Mouse (Mus musculus) forebrain, embryonic 13.5 days (tissue): ENCODE data around the gene Ap3b1. TPM values are rescaled to one million over a fixed set of nuclear protein-coding genes. Genes with fewer than 3 reads are reported as not detected.
A peak's percentile ranks its signal among the peaks of the same experiment; 100 is the strongest.

ENCODE experiments used
- ATAC-seq: fragments of 200-750 bp; cut with Nextera tagmentation; 2 replicates; pipeline ENCODE4 v1.8.0; 2017
- H3K27ac ChIP-seq: fragments of 300-500 bp; sonication (generic); 2 replicates; pipeline ENCODE4 v1.5.1; 2015; ENCODE audit warnings: inconsistent platforms, mild to moderate bottlenecking, moderate library complexity
- H3K27me3 ChIP-seq: fragments of 300-500 bp; sonication (generic); 2 replicates; pipeline ENCODE4 v1.6.1; 2015; ENCODE audit warnings: mild to moderate bottlenecking, inconsistent platforms
- H3K36me3 ChIP-seq: fragments of 300-500 bp; sonication (generic); 2 replicates; pipeline ENCODE4 v1.6.1; 2015; ENCODE audit warnings: mild to moderate bottlenecking, inconsistent platforms; ENCODE audit not compliant: poor library complexity, severe bottlenecking
- H3K4me1 ChIP-seq: fragments of 300-500 bp; sonication (generic); 2 replicates; pipeline ENCODE4 v1.6.1; 2015; ENCODE audit warnings: inconsistent platforms
- H3K4me2 ChIP-seq: fragments of 300-500 bp; sonication (generic); 2 replicates; pipeline ENCODE4 v1.6.1; 2015; ENCODE audit warnings: inconsistent platforms, mild to moderate bottlenecking, moderate library complexity
- H3K4me3 ChIP-seq: fragments of 300-500 bp; sonication (generic); 2 replicates; pipeline ENCODE4 v1.5.1; 2015; ENCODE audit warnings: mild to moderate bottlenecking, inconsistent platforms
- H3K9ac ChIP-seq: fragments of 300-500 bp; sonication (generic); 2 replicates; pipeline ENCODE4 v1.6.1; 2015; ENCODE audit warnings: mild to moderate bottlenecking, inconsistent platforms
- H3K9me3 ChIP-seq: fragments of 300-500 bp; sonication (generic); replicated peaks from 2 replicates; pipeline ENCODE4 v1.6.1; 2016; ENCODE audit warnings: inconsistent platforms
- WGBS: fragments of 180-500 bp; shearing (Covaris S2); methylation state at CpG from one replicate; pipeline ENCODE4 v1.1.7; 2015; 5-methylcytosine and 5-hydroxymethylcytosine counted together
- polyA plus RNA-seq: library from polyadenylated mRNA; unstranded; fragments of >200 nt; fragmentation: Nextera tagmentation; extraction: Ambion mirVana; gene quantifications from 2 replicates; pipeline ENCODE4 v1.2.1, GENCODE M21; 2015

The Ap3b1 gene
- polyA plus RNA-seq, 1 experiment from 2014 or later: 29.9 TPM

- H3K9ac ChIP-seq: no peak overlapping the region
- H3K36me3 ChIP-seq: no peaks in the 10 kb centered on the region
- no peak for ATAC-seq
- no peak overlapping the region for H3K4me3 ChIP-seq
- peaks cover 51% of the 10 kb centered on the region for H3K4me1 ChIP-seq
- H3K9me3 ChIP-seq: no peaks in the 10 kb centered on the region
- H3K4me2 ChIP-seq: no peak overlapping the region
- H3K27ac ChIP-seq: no peak overlapping the region
- peaks cover 38% of the 10 kb centered on the region for H3K27me3 ChIP-seq
- WGBS: 88% methylated on average over 7 of the region's 7 CpGs
These were observed 215.1 kb downstream of the Ap3b1 start for GRCm38 (mm10) chr13:94573833-94574232.

GRCm38 (mm10) chr13:94575607-94576398, 217.0 kb downstream of the Ap3b1 start:
- H3K4me1 ChIP-seq: peaks cover 44% of the 10 kb centered on the region
- H3K27ac ChIP-seq: peak overlapping the region; percentile 81
- H3K9ac ChIP-seq: 0 out of 2 replicates have a peak overlapping the region, but pooled peaks have one; percentile 21
- H3K36me3 ChIP-seq: no peaks in the 10 kb centered on the region
- H3K4me3 ChIP-seq: no peak overlapping the region
- no peaks in the 10 kb centered on the region for H3K9me3 ChIP-seq
- WGBS: under 1% methylated on average over 17 of the region's 17 CpGs
- H3K27me3 ChIP-seq: peaks cover 44% of the 10 kb centered on the region
- H3K4me2 ChIP-seq: peak overlapping the region; percentile 49
- ATAC-seq: peak; percentile 93

DNA sequence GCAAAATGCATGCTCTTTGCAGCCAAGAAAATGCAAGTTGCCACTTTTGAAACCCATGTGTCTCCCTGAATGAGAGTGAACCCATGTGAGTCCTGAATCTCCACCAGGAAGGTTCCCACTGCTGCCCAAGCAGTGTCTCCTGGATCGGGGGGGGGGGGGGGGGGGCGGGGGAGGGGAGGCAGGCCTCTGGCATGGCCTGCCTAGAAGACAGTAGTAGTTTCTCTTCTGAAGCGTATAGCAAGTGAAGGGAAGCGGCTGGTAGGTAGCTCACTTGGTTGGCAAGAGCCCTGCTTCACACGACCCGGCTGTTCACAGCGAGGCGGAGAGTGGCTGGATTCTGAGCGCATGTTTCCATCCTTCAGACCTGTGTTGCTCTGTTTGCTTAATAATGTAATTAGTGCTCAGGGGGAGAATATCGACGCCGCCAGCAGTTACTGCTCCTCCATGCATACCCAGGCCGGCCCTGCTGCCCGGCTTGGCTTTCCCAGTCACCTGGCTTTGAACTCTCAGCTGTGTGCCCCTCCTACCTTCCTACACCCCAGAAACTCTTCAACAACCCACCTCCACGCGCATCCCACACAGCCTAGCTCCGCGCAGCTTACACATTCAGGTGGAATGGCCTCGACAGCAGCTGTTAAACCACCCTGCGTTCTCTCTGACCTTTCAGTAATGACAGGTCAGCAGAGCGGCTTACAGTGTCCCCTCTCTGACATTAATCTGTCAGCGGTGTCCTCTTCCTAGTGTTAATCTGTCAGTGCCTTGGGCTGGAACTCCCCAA, 217.8 kb downstream of the Ap3b1 start:
- Histone ChIP-seq H3K4me3 (no peak overlapping the region), H3K36me3 (no peaks in the 10 kb centered on the region), H3K9ac (no peak overlapping the region), H3K4me1 (peaks cover 44% of the 10 kb centered on the region), H3K4me2 (peak overlapping the region; percentile 49), H3K9me3 (no peaks in the 10 kb centered on the region), H3K27me3 (peaks cover 44% of the 10 kb centered on the region), H3K27ac (peak overlapping the region; percentile 81)
- 12% methylated on average over 21 of the region's 22 CpGs for WGBS
- ATAC-seq: peak; percentile 41

DNA sequence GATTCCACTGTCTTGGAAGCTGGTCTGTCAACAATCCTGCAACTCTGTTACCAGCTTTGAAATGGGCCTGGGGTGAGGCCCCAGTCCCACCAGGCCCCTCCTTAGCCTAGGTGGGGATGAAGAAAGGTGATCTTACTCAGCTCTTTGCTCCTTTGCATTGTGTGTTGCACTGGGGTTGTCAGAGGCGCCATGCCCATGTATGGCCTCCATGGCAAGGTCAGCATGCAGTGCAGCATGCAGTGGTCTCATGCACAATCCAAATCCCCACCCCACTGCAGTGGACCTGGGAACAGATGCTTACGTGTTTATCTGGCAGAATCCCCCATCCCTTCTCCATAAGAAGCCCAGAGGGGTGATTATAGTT, 218.4 kb downstream of the Ap3b1 start:
- Histone ChIP-seq H3K4me1 (peaks cover 44% of the 10 kb centered on the region), H3K4me2 (peak overlapping the region; percentile 49; the same call in 1 of the 2 replicates), H3K36me3 (no peaks in the 10 kb centered on the region), H3K27ac (peak overlapping the region; percentile 81), H3K9ac (no peak overlapping the region), H3K9me3 (no peaks in the 10 kb centered on the region), H3K4me3 (no peak overlapping the region), H3K27me3 (peaks cover 44% of the 10 kb centered on the region)
- no peak for ATAC-seq
- 61% methylated on average over 2 of the region's 2 CpGs for WGBS

DNA sequence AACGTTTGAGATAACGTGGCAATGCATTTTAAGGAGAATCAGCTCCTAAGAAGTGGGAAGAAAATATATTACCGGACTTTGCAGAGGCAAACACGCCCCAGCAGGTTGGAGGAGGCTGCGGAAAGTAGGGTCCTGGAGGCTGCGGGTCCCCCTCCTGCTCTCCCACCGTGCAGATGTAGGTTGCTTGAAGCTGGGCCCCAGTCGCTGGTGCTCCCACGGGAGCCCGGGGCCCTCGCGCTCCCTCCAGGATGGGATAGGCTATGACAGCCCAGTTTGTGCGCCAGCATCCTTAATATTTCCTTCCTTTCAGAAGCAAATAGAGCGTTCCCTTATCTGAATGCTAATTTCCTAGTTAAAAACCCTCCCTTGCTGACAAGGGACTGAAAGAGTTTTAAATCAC, 236.5 kb downstream of the Ap3b1 start:
- peaks cover 94% of the 10 kb centered on the region for H3K27me3 ChIP-seq
- peak; percentile 80 for ATAC-seq
- no peak overlapping the region for H3K4me3 ChIP-seq
- no peaks in the 10 kb centered on the region for H3K9me3 ChIP-seq
- peak overlapping the region; percentile 51 for H3K4me2 ChIP-seq
- no peak overlapping the region for H3K27ac ChIP-seq
- H3K4me1 ChIP-seq: peaks cover 20% of the 10 kb centered on the region
- no peak overlapping the region for H3K9ac ChIP-seq
- no peaks in the 10 kb centered on the region for H3K36me3 ChIP-seq
- 3% methylated on average over 14 of the region's 14 CpGs for WGBS

DNA sequence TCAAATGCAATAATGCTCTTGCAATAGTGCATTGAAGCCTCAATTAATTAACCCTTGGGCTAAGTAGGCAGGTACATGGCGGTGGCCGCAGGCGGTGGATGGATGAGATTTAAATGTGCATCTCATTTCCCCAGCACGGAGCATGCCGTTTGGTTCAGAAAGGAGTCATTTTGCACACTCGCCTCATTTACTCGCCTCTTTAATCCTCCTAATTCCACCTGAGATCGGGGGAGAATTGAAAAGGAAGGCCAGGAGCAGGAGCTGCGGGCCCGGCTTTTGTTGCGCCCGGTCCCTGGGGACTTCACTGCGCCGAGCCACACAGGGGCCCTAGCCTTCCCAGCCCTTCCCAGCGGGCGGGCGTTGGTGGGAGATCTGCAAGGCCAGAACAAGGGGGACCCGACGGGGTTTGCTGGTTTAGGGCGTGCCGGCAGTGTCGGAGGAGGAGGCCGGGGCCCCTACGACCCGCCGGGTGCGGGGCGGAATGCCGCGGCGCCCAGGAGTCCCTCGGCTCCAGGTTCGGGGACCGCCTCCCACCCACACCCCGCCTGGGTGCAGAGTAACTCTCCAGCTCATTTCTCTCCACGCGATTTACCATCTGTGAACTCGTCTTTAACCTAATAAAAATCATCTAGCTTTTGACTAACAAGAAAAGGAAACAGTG, 237.1 kb downstream of the Ap3b1 start:
- H3K9ac ChIP-seq: no peak overlapping the region
- H3K27me3 ChIP-seq: peaks cover 94% of the 10 kb centered on the region
- H3K4me1 ChIP-seq: peaks cover 20% of the 10 kb centered on the region
- ATAC-seq: peak; percentile 73
- no peaks in the 10 kb centered on the region for H3K9me3 ChIP-seq
- no peak overlapping the region for H3K27ac ChIP-seq
- 1% methylated on average over 38 of the region's 38 CpGs for WGBS
- peak overlapping the region; percentile 51 for H3K4me2 ChIP-seq
- H3K4me3 ChIP-seq: peak overlapping the region; percentile 19
- no peaks in the 10 kb centered on the region for H3K36me3 ChIP-seq

GRCm38 (mm10) chr13:94596386-94597033, 237.8 kb downstream of the Ap3b1 start:
- Histone ChIP-seq H3K4me1 (peaks cover 20% of the 10 kb centered on the region), H3K27me3 (peaks cover 98% of the 10 kb centered on the region)

GRCm38 (mm10) chr13:94599718-94600117, 241.0 kb downstream of the Ap3b1 start:
- no peak overlapping the region for H3K4me3 ChIP-seq
- H3K4me1 ChIP-seq: peaks cover 20% of the 10 kb centered on the region
- H3K9ac ChIP-seq: no peak overlapping the region
- no peak for ATAC-seq
- H3K9me3 ChIP-seq: no peaks in the 10 kb centered on the region
- H3K4me2 ChIP-seq: no peak overlapping the region
- no peak overlapping the region for H3K27ac ChIP-seq
- peaks cover 100% of the 10 kb centered on the region for H3K27me3 ChIP-seq
- H3K36me3 ChIP-seq: no peaks in the 10 kb centered on the region
- WGBS: 53% methylated on average over 8 of the region's 8 CpGs

More at GRCm38 (mm10) chr13:94596386-94597033, 237.8 kb downstream of the Ap3b1 start:
- Histone ChIP-seq H3K9ac (no peak overlapping the region), H3K9me3 (no peaks in the 10 kb centered on the region), H3K4me2 (peak overlapping the region; percentile 51), H3K27ac (no peak overlapping the region), H3K36me3 (no peaks in the 10 kb centered on the region), H3K4me3 (no peak overlapping the region; the same call in 1 of the 2 replicates)
- 10% methylated on average over 20 of the region's 20 CpGs for WGBS
- ATAC-seq: peak; percentile 19; the same call in 1 of the 2 replicates

GRCm38 (mm10) chr13:94607035-94607860, 248.5 kb downstream of the Ap3b1 start:
- ATAC-seq: no peak
- Histone ChIP-seq H3K4me1 (peaks cover 18% of the 10 kb centered on the region), H3K27ac (no peak overlapping the region), H3K9ac (no peak overlapping the region), H3K27me3 (peaks cover 90% of the 10 kb centered on the region), H3K36me3 (no peaks in the 10 kb centered on the region), H3K4me3 (no peak overlapping the region), H3K9me3 (no peaks in the 10 kb centered on the region), H3K4me2 (no peak overlapping the region)
- 72% methylated on average over 9 of the region's 9 CpGs for WGBS

GRCm38 (mm10) chr13:94607861-94608223, 249.1 kb downstream of the Ap3b1 start:
- no peaks in the 10 kb centered on the region for H3K9me3 ChIP-seq
- 20% methylated on average over 7 of the region's 7 CpGs for WGBS
- peaks cover 90% of the 10 kb centered on the region for H3K27me3 ChIP-seq
- no peak overlapping the region for H3K27ac ChIP-seq
- no peak for ATAC-seq
- H3K36me3 ChIP-seq: no peaks in the 10 kb centered on the region
- no peak overlapping the region for H3K9ac ChIP-seq
- peaks cover 18% of the 10 kb centered on the region for H3K4me1 ChIP-seq
- H3K4me2 ChIP-seq: no peak overlapping the region
- H3K4me3 ChIP-seq: no peak overlapping the region

DNA sequence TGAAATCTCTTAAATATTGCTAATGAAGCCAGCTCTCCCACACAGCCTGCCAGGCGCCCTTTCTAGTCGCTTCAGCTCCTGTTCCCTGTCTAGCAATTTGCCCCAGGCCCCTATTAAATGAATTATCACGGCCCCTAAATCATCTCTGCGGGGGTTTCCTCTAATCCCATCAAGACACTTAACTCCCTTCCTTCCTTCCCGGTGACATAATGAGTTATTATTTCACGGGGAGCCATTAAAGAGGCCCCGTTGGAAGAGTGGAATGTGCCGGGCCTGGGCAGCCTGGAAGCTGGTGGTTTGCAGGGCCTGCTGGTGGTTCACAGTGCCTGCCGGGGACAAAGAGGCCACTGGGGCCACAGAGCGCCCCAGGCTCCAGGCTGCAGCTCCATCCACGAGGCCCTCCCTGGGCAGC, 249.7 kb downstream of the Ap3b1 start:
- H3K27me3 ChIP-seq: peaks cover 90% of the 10 kb centered on the region
- H3K27ac ChIP-seq: no peak overlapping the region; the same call in 1 of the 2 replicates
- 2% methylated on average over 11 of the region's 11 CpGs for WGBS
- H3K36me3 ChIP-seq: no peaks in the 10 kb centered on the region
- peak; percentile 62; the same call in 1 of the 2 replicates for ATAC-seq
- H3K9ac ChIP-seq: no peak overlapping the region
- no peaks in the 10 kb centered on the region for H3K9me3 ChIP-seq
- no peak overlapping the region for H3K4me3 ChIP-seq
- H3K4me2 ChIP-seq: no peak overlapping the region
- H3K4me1 ChIP-seq: peaks cover 18% of the 10 kb centered on the region
